Mouse (Mus musculus) megakaryocyte progenitor cell, adult 5-6 weeks (primary cell): ENCODE measurements around the gene Vmn2r41. TPM values are rescaled to one million over a fixed set of nuclear protein-coding genes. Genes with fewer than 3 reads are reported as not detected.
"Not testable (repeated sequence)": the region's sequence is repeated elsewhere in the genome, so short reads cannot be mapped to it uniquely, and the experiment has no call there.

Source experiments
- ATAC-seq: replicated peaks from 2 replicates; pipeline ENCODE4 v1.8.0; 2016; ENCODE audit warnings: mild to moderate bottlenecking, moderate TSS enrichment, inconsistent platforms; ENCODE audit not compliant: poor library complexity
- total RNA-seq, 2 experiments: library from RNA; stranded (forward) in 1 of 2; stranded (reverse) in 1 of 2; fragments of 157-497, 149-512 nt in 1 of 2; fragments of 200-1000 nt in 1 of 2; gene quantifications; 2 replicates each; pipeline versions ENCODE4 v1.2.3 to v1.2.4; 2015 to 2017

Vmn2r41 gene
- total RNA-seq (2015) = not detected in 2 replicates
- total RNA-seq (2017) = not detected in 2 replicates

GRCm38 (mm10) chr7:8161554-8161953 is at the start of gene Vmn2r41:
TSS of gene Vmn2r41 (minus strand) at chr7:8161654.
- ATAC-seq = not testable (repeated sequence)

- not testable (repeated sequence) for ATAC-seq
These were observed 38.8 kb upstream of the Vmn2r41 start, which contains the start of gene Vmn2r42 for GRCm38 (mm10) chr7:8200220-8200619. TSS of gene Vmn2r42 (minus strand) at chr7:8200320.

- ATAC-seq = not testable (repeated sequence)
These were observed 68.6 kb downstream of the Vmn2r41 start for GRCm38 (mm10) chr7:8092871-8093270.

Other genes starting within 250 kb of the Vmn2r41 start
- not detected in 2 replicates for gene Vmn2r42, start 38.7 kb upstream of the Vmn2r41 start, total RNA-seq (2015)
- not detected in 2 replicates for gene Vmn2r42, start 38.7 kb upstream of the Vmn2r41 start, total RNA-seq (2017)
- not detected in 2 replicates for gene Vmn2r43, start 98.9 kb upstream of the Vmn2r41 start, total RNA-seq (2015)
- not detected in 2 replicates for gene Vmn2r43, start 98.9 kb upstream of the Vmn2r41 start, total RNA-seq (2017)
- not detected in 2 replicates for gene Vmn2r44, start 221.7 kb upstream of the Vmn2r41 start, total RNA-seq (2015)
- gene Vmn2r44, start 221.7 kb upstream of the Vmn2r41 start, total RNA-seq (2017) = not detected in 2 replicates